Mouse (Mus musculus) activated CD4-positive, CD25-positive, alpha-beta regulatory T cell, adult 4 months (primary cell): Measurements from ENCODE around the gene Ggact. TPM values are rescaled to one million over a fixed set of nuclear protein-coding genes. Genes with fewer than 3 reads are reported as not detected.
A peak's percentile ranks its signal among the peaks of the same experiment; 100 is the strongest.

Experiments used
- ATAC-seq: one replicate; pipeline ENCODE4 v1.8.0; 2017
- polyA plus RNA-seq, 2 experiments: library from polyadenylated mRNA; unstranded; fragments of 100-300 nt; shearing (Covaris generic); gene quantifications; one replicate each; pipeline ENCODE4 v1.2.1; 2017

Gene Ggact
- polyA plus RNA-seq, 2 experiments from 2014 or later: 22.4 to 35.6 TPM

DNA sequence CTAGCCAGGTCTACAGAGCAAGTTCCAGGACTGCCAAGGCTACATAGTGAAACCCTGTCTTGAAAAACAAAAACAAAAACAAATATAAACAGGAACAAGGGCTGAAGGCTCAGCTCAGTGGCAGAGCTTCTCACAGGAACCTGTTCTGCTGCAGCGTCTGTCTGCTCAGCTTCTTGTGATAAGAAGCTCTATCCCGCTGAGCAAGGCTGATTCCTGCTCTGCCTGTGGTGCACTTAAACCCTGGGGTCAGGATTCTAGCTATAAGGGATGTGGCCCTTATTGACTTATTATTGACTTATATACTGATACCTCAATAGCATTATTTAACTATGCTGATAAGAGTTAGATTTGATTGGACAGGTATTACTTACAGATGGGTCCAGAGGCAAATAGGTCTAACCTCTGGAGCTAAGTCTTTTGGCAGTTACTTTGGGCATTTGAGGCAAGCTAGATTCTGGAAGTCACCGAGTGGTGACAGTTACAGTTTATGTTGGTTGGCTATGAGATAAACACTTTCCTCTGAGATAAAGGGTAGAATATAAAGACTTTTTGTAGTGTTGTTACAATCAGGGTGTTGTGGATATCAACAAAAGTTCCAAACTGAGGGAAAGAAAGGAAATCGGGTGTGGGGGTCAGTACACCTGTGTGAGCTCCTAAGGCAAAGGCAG lies 48.0 kb downstream of the Ggact start:
- no peak for ATAC-seq

DNA sequence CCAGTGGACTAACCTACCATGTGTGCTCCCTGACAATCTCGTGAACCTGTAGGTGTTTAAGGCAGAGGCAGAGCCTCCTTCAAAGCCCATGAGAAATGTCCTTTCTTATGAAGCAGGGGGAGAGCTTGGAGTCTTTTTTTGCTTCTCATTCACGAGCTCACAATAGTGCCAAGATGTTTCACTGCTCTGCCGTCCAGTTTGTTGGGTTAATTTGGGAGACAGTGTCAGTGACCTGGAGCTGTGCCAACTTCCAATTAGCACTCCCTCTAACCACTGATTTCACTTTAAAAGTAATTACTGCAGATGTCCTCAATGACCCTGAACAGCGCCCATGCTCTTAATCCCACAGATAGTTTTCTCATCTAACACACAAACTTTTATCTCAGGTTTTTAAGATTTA lies 50.9 kb downstream of the Ggact start:
- ATAC-seq: no peak

DNA sequence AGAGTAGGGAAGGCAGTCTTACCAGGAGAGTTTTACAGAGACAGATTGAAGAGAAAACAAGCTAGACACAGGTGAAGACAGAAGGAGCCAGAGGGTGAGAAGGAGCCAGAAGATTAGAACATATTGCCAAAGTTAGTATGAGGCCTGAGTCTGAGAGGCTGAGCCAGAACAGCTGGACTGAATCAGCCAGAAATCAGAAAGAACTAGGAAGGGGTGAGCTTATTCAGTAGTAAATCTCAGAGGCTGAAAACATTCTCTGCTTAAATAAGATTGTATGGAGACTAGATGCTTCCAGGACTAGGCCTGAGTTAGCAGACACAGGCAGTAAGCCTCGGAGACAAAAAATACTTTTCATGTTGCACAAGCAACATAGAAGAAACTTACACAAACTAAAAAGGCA lies 53.8 kb downstream of the Ggact start:
- no peak for ATAC-seq

DNA sequence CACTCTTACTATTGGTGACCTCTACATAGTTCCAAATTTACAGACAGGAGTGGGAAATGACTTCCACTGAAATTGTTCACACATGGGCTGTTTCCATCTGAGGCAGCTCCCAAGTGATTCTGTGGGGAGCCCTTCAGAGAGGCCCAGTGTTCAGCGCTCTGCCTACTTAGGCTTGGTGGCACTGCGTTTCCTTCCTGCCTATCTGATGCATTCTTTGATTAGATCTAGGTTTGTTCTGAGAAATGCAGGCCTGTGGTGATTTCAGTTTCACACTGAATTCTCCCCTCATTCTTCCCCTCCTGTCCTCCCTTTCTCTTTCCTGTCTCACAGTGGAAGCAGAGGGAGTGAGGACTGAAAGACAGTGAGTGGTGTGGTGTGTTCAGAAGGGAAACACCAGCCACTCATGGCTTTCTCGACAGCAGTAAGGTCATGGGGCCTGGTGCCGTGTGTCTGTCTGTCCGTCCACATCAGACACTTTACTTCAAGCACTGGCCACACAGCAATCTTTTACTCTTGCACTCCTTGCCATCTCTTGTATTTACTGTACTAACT lies 61.0 kb downstream of the Ggact start:
- ATAC-seq: peak; percentile 89

DNA sequence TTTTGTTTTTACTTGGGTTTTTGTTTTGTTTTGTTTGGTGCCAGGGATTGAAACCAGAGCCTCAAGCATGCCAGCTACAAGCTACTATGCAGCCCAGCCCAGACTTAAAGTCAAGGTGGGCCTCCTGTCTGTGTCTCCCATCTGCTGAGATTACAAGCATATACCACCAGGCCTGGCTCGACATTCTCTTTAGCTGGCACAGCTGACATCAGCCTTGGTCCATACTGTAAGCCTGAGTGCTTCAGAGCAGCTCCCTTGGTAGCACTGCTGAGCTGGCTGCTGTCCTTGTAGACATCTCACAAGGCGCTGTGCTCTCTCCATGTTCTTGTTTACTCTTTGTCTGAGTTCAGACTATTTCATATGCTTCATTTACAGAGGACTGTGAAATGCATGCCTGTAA lies 76.5 kb downstream of the Ggact start:
- no peak for ATAC-seq

DNA sequence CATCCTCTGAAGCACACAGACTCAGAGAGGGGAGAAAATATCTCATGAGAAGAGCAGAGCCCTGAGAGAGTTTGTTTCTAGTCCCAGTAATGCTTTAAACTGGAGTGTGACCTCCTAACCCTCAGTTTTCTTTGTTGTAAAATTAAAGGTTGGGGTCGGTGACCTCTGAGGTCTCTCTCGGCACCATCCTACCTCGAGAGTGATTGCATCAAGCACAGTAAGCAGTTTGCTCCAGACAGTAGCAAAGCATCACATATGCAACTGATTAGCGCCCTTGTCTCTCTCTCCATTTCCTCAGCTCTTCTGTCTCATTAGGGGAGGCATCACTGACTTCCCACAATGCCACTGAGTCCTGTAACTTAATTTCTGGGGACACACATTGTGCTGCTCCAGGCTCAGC lies 77.3 kb downstream of the Ggact start:
- ATAC-seq: no peak

DNA sequence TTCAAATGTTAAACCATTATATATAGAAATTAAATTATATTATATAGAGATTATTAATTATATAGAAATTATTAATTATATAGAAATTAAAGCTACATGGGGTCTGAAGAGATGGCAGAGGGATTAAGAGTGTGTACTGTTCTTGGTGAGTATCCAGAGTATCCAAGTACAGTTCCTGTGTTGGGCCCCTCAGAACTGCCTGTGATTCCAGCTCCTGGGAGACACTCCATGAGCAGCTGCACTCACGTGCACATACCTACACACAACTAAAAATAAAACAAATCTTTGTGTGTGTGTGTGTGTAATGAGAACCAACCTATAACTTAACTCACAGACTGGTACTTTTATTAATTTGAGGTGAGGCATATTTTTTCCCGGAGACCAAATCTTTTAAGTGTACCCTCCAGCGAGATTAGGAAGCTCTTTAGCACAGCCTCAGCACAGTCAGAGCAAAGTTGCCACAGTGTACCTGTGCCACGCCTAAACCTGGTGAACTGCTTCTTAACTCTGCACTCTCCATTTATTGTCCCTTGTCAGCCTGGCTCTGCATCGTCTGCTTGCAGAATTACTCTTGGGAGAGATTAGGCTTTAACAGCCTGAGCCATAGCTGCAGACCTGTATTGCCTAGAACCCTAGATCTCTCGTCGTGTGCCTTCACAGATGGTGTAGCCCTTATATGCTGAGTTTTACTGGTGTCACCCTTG lies 77.9 kb downstream of the Ggact start:
- ATAC-seq: no peak

DNA sequence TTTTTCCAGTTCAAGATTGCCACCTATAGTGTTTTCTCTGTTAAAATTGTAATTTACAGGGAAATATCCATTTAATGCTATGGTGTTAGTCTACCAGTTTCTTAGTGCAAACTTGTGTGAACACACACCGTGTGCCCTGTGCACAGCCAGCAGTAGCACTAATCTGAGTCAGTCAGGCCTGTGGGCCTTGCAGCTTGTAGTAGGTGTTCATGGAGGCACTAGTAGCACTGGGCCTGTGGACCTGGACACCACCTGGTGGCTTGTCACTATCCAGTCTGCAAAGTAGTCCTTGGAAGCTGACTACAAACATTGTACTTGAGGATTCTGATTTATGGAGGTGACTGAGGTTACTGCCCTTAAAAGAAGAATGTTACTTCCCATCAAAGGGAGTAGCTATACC lies 78.8 kb downstream of the Ggact start:
- ATAC-seq: no peak

DNA sequence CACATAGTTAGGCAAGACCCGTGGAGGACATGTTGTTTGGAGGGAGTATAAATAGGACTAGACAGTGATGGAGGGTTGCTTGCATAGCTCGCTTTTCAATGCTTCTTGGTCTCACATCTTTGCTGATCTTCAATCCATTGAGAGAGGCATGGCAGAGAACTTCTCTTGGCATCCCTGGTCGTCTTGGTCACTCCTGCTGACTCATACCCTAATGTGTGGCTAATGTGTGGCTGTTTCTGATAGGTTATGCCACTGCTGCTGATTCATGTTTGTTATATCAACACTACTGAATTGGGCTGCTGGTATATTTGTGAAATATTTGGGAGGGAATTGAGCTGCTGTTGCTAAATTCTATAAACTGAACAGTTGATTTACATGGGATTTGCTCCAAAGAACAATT lies 79.9 kb downstream of the Ggact start:
- ATAC-seq: no peak

DNA sequence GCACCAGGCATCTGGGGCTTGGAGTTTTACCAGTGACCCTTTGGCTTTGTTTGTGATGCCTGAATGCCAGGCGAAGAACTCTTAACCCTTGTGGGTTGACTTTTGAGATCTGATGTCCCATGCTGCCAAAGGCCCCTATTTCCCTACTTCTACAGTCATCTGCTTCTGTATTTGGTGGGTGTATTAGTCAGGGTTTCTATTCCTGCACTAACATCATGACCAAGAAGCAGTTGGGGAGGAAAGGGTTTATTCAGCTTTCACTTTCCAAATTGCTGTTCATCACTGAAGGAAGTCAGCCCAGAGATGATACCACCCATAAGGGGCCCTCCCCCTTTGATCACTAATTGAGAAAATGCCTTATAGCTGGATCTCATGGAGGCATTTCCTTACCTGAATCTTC lies 83.1 kb downstream of the Ggact start:
- ATAC-seq: peak; percentile 84

DNA sequence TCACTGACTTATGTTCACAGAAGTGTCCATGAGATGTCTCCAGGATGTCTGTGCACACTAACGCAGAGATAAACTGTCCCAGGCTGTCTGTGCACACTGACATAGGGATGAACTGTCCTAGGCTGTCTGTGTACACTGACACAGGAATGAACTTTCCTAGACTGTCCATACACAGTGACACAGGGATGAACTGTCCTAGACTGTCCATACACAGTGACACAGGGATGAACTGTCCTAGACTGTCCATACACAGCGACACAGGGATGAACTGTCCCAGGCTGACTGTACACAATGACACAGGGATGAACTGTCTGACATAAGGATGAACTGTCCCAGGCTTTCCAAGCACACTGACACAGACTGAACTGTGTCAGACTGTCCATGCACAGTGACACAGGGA lies 88.1 kb downstream of the Ggact start:
- no peak for ATAC-seq

DNA sequence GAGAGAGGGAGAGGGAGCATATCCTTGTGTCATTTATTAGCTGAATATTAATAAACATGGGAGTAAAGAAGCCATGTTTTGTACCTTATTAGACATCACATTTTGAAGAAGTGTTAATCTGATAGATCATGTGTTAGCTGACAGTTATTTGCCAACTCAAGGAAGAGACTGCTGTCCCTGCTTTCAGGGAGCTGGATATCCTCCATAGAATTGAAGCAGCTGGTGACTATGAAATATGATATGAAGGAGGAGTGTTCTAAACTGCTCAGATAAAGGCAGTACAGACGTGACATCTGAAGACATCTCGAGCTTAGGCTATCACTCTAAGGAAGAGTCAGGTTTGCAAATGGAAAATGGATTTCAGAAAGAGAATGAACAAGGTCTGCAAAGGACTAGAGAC lies 89.8 kb downstream of the Ggact start:
- ATAC-seq: no peak

DNA sequence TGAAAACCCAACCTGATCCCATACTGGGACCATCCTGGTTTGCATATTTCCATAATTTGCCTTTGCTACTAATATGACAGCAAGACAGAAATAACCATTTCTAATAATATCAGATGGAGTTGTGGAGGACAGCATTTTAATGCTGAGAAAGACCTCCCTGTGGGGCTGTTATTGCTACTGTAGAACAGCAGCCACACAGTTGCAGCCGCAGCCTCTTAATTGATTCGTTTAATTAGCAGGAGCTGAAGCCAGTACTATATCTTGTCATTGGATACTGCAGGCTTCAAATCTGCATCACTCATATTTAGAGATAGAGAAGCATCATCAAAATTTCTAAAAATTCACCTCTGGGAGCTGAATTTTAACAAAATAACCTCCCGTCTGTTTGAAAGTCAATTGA lies 92.6 kb downstream of the Ggact start:
- no peak for ATAC-seq

DNA sequence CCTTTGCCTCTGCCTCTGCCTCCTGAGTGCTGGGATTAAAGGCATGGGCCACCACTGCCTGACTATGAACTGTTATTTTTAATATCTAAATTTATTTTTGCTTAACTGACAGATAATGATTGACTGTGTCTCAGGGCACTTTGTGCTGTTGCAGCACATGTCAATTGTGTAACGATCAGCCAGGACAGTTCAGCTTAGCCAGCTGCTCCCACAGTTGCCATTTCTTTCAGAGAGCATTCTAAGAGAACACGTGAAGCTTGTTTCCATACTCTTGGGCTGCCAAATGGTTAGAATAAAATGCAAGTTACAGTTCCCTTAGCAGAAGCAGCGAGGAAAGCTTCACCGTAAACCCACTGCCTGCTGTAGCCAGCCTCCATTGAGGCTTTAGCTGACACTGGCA lies 113.3 kb downstream of the Ggact start:
- no peak for ATAC-seq

DNA sequence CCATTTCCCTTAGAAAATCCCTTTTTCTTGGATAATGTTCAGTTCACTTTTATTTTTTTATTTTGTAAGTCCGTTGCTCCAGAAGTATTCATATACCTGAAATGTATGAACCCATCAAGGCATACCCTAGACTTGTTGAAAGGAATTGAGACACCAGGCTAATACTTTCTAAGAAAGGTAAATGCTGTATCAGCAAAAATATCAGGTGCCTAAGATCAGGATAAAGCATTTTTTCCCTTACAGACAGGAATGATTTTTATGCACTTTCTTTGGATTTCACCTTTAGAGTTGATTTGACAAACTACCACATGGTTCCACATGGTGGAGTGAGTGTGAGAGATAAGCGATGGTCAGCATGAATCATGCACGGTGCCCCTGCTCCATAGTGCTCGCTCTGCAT lies 120.2 kb downstream of the Ggact start:
- ATAC-seq: no peak

DNA sequence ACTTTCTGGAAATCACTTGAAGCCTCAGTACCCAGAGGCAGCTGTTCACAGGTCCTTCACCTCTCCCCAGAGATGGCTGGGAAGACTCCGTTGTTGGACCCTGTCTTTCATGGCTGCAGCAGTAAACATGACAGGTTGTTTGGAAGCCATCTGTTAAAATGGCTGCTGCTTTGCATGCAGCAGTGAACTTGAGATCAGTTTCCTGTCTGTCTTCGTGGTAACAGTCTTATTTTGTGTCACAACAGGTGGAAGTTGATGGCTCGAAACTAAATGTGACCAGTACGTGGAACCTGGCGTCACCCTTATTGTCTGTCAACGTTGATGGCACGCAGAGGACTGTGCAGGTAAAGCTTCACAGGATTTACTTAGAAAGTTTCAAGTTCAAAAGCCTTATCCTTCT lies 123.4 kb downstream of the Ggact start:
- no peak for ATAC-seq

DNA sequence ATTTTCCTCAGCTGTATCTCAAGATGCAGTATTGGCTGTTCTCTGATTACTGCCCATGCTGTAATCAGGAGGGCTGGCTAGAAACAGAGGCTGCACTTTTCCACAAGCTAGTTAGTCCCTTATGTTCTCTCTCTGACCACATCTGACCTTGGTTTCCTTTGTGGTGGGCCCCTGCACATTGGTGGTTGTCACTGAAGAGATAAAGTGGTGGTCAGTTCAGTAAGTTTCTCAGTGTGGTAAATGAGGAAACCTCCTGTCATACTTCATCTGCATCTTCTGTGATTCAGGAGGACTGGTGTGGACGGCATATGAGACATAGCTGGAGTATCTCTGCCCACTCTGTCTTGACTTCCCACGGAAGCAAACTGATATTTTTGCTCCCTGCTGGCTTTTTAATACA lies 125.4 kb downstream of the Ggact start:
- ATAC-seq: no peak

DNA sequence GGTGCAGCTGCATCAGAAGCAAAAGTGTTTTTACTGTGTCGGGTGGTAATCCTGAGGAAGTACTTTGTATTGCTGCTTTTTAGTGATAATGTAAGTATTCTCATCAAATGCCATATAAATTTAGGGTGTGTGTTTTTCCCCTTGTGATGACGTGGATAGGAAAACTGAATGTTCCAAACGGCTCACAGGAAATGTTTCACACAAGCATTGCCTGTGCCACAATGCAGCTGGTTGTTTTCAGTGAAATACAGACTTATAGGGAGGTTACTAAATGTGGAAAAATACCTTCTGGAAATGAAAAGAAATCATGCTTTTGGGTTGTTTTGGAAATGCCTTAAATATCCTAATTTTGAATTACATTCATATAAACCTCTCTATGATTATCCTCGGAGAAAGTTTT lies 128.9 kb downstream of the Ggact start:
- no peak for ATAC-seq

DNA sequence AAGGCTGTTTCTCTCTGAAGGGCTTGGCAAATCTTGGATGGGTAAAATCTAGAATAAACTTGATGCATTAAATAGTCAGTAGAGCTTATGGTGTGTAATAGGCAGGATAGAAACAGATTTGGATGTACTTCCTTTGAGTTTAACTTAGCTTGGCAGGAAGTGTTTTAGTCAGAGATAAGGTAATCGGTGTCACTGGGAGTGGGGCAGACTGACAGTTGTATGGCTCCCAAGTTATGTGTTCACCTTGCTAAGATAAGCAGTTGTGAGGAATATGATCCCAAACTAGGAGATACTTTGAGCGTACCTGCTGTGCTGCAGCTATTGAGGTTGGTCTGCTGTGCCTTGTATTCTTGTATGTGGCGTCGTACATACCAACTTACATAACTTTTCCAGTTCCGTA lies 147.1 kb downstream of the Ggact start:
- no peak for ATAC-seq

Other genes with a start within 250 kb of the Ggact start
- 10 to 100 TPM; 11.8 to 18.5 TPM for gene Tmtc4, start 70.3 kb upstream of the Ggact start, polyA plus RNA-seq